Mouse (Mus musculus): ENCODE results near the gene Tecpr2. TPM values are rescaled to one million over a fixed set of nuclear protein-coding genes. Genes with fewer than 3 reads are reported as not detected.
A peak's percentile ranks its signal among the peaks of the same experiment; 100 is the strongest.
"Not testable (repeated sequence)": the region's sequence is repeated elsewhere in the genome, so short reads cannot be mapped to it uniquely, and the experiment has no call there.

The Tecpr2 gene
- 10 to 100 TPM; 45.8 to 47.8 TPM for total RNA-seq (2021)

DNA sequence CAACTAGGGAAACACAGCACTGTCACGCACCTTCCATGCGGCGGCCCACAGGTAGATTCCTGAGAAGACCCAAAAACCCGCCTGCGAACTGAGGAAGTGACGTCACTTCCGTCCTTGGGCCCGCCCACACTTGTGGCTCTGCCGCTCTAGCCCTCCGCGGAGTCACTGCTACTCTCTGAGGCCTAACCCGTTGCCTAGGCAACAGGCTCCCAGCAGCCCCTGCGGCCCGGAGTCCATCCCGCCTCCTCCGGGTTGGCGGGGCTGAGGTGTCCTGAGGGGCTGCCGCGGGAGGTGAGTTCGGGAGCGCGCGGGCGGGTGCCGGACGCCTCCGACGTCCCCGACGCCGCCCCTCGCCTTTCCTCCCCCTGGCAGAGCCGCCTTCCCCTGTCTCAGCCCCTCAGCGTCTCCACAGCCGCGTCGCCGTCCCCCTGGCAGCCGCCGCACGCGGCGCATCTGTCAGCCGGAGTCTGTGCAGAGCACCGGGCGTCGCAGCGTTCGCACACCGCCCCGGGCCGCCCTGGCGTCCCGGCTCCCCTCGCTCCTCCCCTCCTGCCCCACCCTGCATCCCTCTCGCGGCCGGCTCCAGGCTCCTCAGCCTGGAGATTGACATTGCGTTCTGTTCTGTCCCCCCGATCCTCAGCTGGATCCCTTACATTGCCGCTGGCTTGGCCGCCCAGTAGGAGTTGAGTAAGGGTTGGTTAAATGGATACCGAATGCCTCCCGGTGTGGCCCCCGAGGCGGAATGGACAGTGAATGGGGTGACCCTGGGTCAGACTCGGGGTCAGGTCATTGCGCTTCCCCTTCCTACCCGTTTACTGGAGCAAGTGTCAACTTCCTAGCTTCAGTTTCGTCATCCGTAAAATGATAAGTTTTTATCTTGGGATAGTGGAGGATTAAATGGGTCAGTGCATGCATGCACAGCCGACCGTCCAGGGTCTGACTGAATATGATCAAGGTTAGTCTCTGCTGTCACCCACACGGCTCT, at the start of gene Tecpr2, which contains the start of gene Cinp:
TSS of gene Tecpr2 (plus strand) at position 229 of the 985 bp plus-strand sequence.
TSS of gene Cinp (minus strand) at position 110 of the 985 bp plus-strand sequence.
- intact Hi-C loops (cut with DNase I), result no loop called here
- peak; percentile 99 for DNase-seq (ENCODE audit: low spot score in 2 of 2)

- DNase-seq (ENCODE audit: low spot score in 2 of 2), result peak; percentile 96 to 97
- intact Hi-C loops (cut with DNase I), result loop anchor here (2.0 to 10.0 kb wide), 4 partner anchors 104 to 423 kb away; partner anchors contain the start of genes Ppp2r5c and Wdr20
These were observed 48.5 kb upstream of the Tecpr2 start, which contains the start of gene Mok for GRCm38 (mm10) chr12:110840348-110841198. Mok (minus strand) TSS chr12:110840939.

DNA sequence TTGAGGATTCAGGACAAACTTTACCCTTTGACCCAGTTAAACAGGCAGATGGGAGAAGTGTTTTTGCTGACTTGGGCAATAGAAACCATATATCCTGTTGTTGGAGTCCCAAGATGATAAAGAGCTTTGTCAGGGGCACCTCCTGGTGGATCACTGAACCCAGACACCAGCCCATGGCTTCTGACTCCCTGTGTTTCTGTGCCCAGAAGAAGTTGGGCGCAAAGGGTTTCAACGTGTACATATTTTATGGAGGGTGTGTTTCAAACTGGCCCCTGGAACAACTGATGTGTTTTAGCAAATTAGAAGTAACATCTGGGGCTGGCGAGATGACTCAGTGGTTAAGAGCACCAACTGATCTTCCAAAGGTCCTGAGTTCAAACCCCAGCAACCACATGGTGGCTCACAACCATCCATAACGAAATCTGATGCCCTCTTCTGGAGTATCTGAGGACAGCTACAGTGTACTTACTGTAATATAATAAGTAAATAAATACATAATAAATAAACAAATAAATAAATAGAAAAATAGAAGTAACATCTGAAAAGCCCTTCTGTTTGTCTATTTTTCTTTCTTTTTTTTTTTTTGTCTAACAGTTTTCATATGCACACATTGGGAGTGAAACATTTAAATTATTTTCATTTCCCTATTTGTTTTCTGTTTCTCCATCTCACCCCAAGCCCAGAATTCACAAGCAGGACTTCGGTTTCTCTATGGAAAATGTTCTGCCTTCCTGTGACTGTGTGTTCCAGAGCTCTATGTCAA, 47.2 kb upstream of the Tecpr2 start:
- no peak for DNase-seq (ENCODE audit: low spot score in 2 of 2)
- intact Hi-C loops (cut with DNase I), result loop anchor here (2.0 to 10.0 kb wide), 5 partner anchors 105 to 425 kb away; partner anchors contain the start of genes Ppp2r5c and Wdr20

DNA sequence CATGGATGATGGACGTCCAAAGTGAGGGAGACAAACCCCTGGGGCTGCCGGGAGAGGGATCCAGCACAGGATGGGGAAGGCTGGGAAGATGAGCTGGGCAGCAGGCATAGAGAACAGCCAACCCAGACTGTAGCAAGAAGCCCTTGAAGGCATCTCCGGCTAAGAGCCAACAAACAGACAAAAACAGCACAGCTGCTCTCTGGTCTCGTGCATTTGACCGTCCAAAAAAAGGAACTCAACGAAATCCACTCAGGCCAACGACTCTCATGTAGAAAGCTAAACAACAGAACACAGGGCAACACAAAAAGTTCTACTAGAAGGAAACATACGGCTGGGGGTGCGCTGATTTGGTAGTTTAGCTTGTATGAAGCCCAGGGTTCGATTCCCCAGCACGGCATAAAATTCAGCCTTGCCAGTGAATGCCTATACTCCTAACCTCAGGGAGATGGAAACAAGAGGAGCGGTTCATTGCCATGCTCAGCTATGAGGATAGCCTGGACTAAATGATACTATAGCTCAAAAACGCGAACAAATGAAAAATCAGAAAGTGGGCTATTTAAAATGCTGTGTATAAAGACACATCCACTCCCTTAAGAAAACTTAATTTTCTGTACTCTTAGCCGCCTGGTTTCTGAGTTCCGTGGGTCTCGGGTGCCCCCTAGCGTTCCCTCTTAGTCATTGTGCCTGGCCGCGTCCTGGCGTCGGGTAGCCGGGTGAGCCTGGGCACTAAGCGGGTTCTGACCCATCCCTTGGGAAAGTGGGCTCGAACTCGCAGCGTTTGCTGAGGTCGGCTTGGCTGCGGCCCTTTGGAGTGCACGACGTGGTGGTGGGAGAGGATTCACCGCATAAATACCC, 45.6 kb upstream of the Tecpr2 start:
- DNase-seq (ENCODE audit: low spot score in 2 of 2), result peak; percentile 79 to 84
- intact Hi-C loops (cut with DNase I), result loop anchor here (2.0 to 10.0 kb wide), 4 partner anchors 146 to 426 kb away; partner anchors contain the start of gene Ppp2r5c

GRCm38 (mm10) chr12:110844227-110845130, 44.6 kb upstream of the Tecpr2 start:
- peak in 1 of 2 experiments; percentile 36 for DNase-seq (ENCODE audit: low spot score in 2 of 2)
- intact Hi-C loops (cut with DNase I), result loop anchor here (5.0 to 10.0 kb wide), 3 partner anchors 147 to 427 kb away; partner anchors contain the start of gene Ppp2r5c

GRCm38 (mm10) chr12:110845131-110845880, 43.8 kb upstream of the Tecpr2 start:
- DNase-seq (ENCODE audit: low spot score in 2 of 2), result peak; percentile 79 to 88
- intact Hi-C loops (cut with DNase I), result loop anchor here (10.0 kb wide), 1 partner anchor 401 kb away; the partner anchor contains the start of gene Ppp2r5c

- DNase-seq (ENCODE audit: low spot score in 2 of 2), result no peak
- intact Hi-C loops (cut with DNase I), result loop anchor here (10.0 kb wide), 1 partner anchor 401 kb away; the partner anchor contains the start of gene Ppp2r5c
These were observed 42.8 kb upstream of the Tecpr2 start for GRCm38 (mm10) chr12:110846191-110846765.

DNA sequence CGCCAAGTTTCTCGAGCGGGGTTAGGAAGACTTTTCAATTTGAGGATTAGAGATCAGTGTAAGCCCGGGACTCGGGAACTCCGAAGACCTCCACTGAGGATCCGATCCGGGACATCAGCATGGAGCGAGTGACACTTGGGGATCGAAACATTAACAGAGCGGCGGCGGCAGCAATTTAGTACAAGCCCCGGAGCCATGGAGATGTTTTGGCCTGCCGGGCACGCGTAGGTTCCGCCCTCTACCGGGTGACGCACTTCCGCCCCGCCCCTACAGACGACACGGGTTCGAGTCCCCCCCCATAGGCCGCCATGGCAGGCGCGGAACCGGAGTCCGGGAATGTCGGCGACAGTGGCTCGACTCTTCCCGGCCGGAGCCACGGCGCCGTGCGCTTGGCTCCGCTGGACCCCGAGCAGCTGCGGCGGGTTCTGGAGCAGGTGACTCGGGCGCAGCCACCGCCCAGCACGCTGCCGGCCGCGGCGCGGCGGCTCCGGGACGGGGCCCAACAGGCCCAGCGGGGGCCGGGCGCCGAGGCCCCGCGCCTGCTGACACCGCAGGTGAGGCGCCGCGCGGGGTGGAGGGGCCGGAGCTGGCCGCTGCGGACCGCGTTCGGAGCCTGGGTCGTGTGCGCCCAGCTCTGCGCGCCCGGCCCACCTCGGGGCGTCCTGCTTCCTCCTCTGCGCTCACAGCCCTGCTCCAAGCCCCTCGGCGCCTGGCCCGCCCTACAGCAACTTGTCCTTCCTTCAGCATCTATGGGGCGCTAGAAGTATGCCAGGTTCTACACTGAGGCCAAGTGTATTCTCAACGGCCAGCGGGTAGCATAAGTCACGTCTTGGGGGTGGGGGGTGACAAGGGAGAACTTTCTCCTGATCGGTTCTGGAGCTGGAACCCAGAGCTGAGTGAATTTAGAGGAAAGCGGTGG, 38.8 kb upstream of the Tecpr2 start, which contains the start of gene Zfp839:
TSS of gene Zfp839 (plus strand) at position 244 of the 919 bp plus-strand sequence.
- peak; percentile 90 for DNase-seq (ENCODE audit: low spot score in 2 of 2)
- intact Hi-C loops (cut with DNase I), result no loop called here

DNA sequence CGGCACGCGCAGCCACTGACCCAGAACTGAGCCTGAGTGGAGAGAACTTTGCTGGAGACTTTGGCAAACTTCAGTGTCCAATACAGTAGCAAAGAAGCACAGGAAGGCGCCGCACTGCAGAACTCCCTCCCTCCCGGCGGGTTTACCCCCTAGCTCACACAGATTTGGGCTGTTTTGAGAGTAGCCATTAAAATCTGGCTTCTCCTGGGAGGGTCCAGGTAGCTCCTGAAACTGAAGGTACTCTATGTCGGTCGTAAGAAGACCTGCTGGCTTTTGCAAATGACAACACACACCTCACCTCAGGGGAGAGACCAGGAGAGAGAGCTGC, 38.2 kb upstream of the Tecpr2 start:
- no peak for DNase-seq (ENCODE audit: low spot score in 2 of 2)
- intact Hi-C loops (cut with DNase I), result no loop called here

- DNase-seq (ENCODE audit: low spot score in 2 of 2), result no peak
- intact Hi-C loops (cut with DNase I), result no loop called here
These were observed 37.6 kb upstream of the Tecpr2 start for GRCm38 (mm10) chr12:110851414-110851813.

GRCm38 (mm10) chr12:110851923-110852322, 37.1 kb upstream of the Tecpr2 start:
- intact Hi-C loops (cut with DNase I), result no loop called here
- no peak for DNase-seq (ENCODE audit: low spot score in 2 of 2)

DNA sequence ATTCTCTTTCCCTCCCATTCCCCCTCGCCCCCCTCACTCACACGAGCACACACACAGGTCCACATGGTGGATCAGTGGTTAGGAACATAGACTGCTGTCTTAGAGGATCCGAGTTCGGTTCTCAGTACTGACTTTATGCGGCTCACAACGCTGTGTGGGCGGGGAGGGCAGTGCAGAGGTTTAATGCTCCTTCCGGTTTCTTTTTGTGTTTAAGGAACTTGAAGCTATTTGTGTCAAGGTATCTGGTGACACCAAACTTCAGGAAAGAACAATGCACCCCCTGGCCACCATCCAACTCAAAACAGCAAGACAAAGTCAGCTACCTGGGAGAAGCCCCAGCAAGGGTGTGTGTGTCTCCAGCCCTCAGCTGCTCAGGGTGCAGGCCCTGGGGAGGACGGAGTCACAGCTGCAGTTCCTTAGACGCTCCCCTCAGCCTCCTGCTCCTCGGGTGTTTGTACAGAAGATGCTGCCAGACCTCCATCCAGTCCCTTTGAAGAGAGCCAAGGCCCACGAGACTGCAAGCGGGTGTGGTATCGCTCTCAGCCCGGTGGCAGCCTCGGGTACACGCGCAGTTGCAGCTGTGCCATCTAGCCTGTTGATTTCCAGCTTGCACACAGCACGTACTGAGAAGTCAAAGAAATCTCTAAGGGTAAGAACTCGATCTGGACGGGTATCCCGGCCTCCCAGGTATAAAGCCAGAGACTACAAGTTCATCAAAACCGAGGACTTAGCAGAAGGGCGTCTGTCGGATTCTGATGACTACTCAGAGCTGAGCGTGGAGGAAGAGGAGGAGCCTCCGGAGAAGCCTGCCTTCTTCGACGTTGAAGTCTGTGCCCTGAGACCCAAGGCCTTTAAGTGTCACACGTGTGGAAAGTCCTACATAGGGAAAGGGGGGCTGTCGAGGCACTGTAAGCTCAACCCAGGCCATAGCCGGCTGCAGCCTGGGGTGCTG, 34.0 kb upstream of the Tecpr2 start:
- DNase-seq (ENCODE audit: low spot score in 2 of 2), result no peak
- intact Hi-C loops (cut with DNase I), result no loop called here

- no peak for DNase-seq (ENCODE audit: low spot score in 2 of 2)
- intact Hi-C loops (cut with DNase I), result no loop called here
These were observed 31.9 kb upstream of the Tecpr2 start for GRCm38 (mm10) chr12:110857196-110857595.

- DNase-seq (ENCODE audit: low spot score in 2 of 2); intact Hi-C loops (cut with DNase I): not testable (repeated sequence)
These were observed 30.4 kb upstream of the Tecpr2 start for GRCm38 (mm10) chr12:110858681-110859080.
